1 mouse cellular context compared by ENCODE assay signal in the genomic region with DNA sequence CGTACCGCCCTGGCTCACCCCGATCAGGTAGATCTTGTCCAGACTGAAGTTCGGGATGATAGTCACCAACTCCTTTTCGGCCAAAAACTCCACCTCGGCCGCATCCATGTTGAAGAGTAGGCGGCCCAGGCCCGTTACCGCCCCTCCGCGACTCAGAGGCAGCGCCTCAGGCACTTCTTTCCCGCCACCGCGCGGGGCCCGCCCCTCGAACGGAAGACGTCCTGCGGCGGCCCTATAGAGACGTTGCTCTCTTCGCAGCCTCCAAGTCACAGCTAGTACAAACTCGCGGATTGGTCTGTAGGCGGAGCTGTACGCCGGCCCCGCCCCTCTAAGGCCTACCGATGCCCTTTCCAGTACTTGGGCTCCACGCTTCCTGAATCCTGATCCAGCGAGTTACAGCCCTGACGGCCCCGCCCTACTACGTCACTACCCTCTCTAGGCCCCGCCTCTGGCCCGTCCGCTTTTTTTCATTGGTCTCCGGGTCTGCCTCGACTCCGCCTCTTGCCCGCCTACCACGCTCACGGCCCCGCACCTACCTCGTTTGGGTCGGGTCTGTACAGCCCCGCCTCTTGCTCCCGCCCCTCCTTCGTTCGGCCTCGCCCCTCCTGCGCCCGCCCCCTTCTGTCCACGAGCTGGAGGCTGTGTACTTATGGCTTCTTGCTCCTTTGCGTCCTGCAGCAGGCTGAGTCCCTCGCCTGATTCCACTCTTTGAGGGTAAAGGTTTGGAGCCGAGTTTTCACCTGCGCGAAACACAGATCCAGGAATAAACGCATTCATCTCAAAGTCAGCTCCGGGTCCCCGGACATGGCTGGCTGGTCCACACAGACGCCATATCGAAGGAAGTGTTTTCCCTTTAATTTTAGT.
A peak's percentile ranks its signal among the peaks of the same experiment; 100 is the strongest.
TF ChIP-seq lines count a peak whose summit lies in the region.

A gene (minus strand): TSS at position 397 of the 864 bp plus-strand sequence.

TF ChIP-seq in CH12.LX, 34 proteins besides CTCF, POLR2A, EP300 and RAD21 (continued from another document):
- peak; percentile 98 for TF ChIP-seq E2F4 (IDR thresholded peaks at IDR 0.05; ENCODE audit: insufficient replicate concordance, low read depth, low read length)
- peak; percentile 36; the same call in 1 of the 2 replicates for TF ChIP-seq MAZ (IDR thresholded peaks at IDR 0.05; ENCODE audit: low read depth, low read length)
- no peak for TF ChIP-seq ETS1 (conservative IDR thresholded peaks at IDR 0.05; ENCODE audit: low read depth, low read length)
- TF ChIP-seq TCF12 (IDR thresholded peaks at IDR 0.05; ENCODE audit: low read depth, low read length) = peak; percentile 45; the same call in 1 of the 2 replicates
- no peak for TF ChIP-seq UBTF (IDR thresholded peaks at IDR 0.05; ENCODE audit: low read depth, low read length)
- TF ChIP-seq MEF2A (IDR thresholded peaks at IDR 0.05; ENCODE audit: borderline replicate concordance, low read depth, low read length) = peak; percentile 70
- TF ChIP-seq MAX (IDR thresholded peaks at IDR 0.05; ENCODE audit: low read length) = peak; percentile 30; the same call in 1 of the 2 replicates
- no peak for TF ChIP-seq JUN (IDR thresholded peaks at IDR 0.05; ENCODE audit: insufficient read depth, low read depth, low read length)
- TF ChIP-seq KAT2A (IDR thresholded peaks at IDR 0.05; ENCODE audit: insufficient replicate concordance, low read length) = peak; percentile 73; the same call in 1 of the 2 replicates
